Mouse (Mus musculus) cerebellum, adult 2 months (tissue): ENCODE measurements around the gene Stx17.

Source experiments
- CTCF ChIP-seq: fragments of 200-500 bp; IDR thresholded peaks from 2 replicates; pipeline ENCODE4 v1.5.1; 2011; ENCODE audit warnings: low read depth, mild to moderate bottlenecking, control low read depth, low read length, moderate library complexity, borderline replicate concordance; ENCODE audit not compliant: insufficient read depth
- POLR2A ChIP-seq: fragments of 200-500 bp; IDR thresholded peaks from 2 replicates; pipeline ENCODE4 v1.6.1; 2011; ENCODE audit warnings: low read length, control low read depth, borderline replicate concordance; ENCODE audit not compliant: insufficient read depth

DNA sequence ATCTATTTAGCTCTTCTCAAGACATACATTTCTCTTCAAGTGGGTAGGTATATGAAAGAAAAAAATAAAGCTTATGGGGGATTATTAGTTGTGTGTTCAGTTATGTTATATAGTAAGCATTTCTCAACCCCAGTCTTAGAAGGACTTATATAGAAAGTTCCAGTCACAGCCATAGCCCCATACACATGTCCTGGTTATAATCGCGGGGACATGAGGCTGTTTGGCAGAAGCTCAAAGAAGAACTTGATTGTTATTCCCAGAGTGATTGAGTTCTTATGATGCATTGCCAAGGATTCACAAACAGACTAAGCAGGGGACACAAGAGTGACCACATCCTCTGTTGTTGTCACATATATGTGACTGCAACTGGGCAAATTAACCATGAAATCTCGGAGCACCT, 51.0 kb downstream of the Stx17 start:
- TF ChIP-seq CTCF (no peak), POLR2A (no peak)
